Mouse (Mus musculus) gonadal fat pad, adult 2 months (tissue): Measurements from ENCODE around the gene Ttc3. TPM values are rescaled to one million over a fixed set of nuclear protein-coding genes. Genes with fewer than 3 reads are reported as not detected.
"Not testable (repeated sequence)": the region's sequence is repeated elsewhere in the genome, so short reads cannot be mapped to it uniquely, and the experiment has no call there.

Source experiments
- DNase-seq: peaks from one replicate; pipeline ENCODE4 v3.0.0-alpha.2; 2012; ENCODE audit warnings: low read depth
- polyA plus RNA-seq: library from polyadenylated mRNA; depleted of rRNA; stranded (reverse); fragments of >200 nt; gene quantifications from 2 replicates; pipeline ENCODE4 v1.2.3, GENCODE M21; 2012

Gene Ttc3
- polyA plus RNA-seq, 1 experiment: 48.6 TPM

DNA sequence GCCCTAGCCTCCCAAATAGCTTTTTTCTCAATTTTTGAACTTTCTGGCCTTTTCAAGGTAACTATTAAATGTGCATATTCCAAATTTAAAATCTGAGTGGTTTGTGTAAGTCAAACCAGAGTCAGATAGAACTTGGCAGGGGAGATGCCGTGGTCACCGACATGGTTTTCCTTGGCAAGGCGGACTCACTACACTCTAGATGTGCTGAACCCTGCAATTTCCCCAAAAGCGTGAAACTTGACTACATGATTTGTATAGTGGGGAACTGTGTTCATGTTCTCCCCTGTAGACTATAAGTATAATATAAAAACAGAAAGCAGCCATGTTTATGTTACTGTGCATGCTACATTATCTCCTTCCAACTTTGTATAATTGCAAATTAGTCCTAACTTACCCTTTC, 58.5 kb downstream of the Ttc3 start:
- DNase-seq: no peak

DNA sequence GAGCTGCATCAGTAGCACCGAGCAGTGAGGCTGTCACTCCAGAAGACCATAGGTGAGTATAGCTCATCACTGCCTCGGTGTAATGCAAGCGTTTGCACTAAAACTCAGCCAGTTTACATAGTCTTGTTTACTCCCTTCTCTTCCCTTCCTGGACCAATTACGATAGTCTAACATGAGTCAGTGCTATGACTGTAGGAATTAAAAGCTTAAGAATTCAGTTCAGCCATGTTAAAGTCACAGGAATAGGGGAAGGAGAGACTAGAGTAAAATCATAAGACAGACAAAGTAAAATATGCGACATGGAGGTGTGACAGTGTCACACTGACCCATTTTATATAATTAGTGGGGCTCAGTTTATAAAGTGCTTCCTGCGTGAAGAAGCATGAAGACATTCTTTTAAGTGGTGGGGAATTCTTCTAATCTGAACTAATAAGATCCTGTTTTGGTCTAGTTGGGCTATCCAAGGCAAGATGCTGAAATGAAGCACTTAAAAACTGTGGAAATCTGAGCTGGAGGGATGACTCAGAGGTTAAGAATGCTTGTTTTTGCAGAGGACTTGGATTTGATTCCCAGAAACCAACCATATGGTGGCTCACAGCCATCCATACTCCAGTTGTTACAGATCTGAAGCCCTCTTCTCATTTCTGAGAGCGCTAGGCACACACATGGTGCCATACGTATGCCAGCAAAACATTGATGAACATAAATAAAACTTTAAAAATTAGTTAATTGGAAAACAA, 65.2 kb downstream of the Ttc3 start:
- no peak for DNase-seq

DNA sequence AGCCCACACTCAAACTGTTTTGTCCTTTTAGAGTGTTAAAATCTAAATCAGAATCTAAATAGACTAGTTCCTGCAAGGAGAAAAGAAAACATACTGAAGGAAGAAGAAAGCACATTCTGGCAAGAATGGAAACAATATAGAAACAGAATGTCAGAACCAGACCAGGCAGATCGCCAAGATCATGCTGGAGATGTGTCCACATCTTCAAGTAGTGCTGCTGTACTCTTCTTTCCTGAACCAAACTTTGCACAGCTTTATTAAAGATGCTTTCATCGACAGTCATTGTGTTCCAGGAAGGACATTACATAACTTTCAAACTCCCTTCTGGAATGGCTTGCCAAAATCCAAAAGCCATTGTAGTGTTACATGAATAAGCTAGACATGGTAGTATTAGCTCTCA, 66.4 kb downstream of the Ttc3 start:
- DNase-seq: no peak

DNA sequence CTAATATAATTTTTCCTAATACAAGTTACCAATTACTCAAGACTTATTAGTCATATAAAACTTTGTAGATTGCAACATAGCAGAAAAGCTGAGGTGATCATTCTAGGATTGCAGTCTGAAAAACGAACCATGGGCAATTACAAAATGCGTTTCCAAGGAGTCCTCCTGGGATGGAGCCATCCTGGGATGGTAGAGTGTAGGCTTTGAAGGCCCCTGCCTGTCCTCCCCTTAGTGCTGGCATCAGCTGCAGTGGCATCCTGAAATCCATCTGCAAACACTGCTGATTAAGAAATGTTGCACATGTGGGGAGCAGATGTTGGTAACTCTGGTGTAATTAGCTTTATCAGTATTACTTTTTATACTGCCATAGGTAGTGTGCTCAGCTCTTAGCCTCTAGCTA, 70.9 kb downstream of the Ttc3 start:
- no peak for DNase-seq

- no peak for DNase-seq
Observed at GRCm38 (mm10) chr16:94449151-94449550, 78.7 kb downstream of the Ttc3 start.

GRCm38 (mm10) chr16:94449632-94450031, 79.2 kb downstream of the Ttc3 start:
- DNase-seq: peak; percentile 80

GRCm38 (mm10) chr16:94451545-94452488, 81.4 kb downstream of the Ttc3 start:
- no peak for DNase-seq

GRCm38 (mm10) chr16:94452768-94453167, 82.3 kb downstream of the Ttc3 start:
- no peak for DNase-seq

- no peak for DNase-seq
Observed at GRCm38 (mm10) chr16:94454146-94454545, 83.7 kb downstream of the Ttc3 start.

DNA sequence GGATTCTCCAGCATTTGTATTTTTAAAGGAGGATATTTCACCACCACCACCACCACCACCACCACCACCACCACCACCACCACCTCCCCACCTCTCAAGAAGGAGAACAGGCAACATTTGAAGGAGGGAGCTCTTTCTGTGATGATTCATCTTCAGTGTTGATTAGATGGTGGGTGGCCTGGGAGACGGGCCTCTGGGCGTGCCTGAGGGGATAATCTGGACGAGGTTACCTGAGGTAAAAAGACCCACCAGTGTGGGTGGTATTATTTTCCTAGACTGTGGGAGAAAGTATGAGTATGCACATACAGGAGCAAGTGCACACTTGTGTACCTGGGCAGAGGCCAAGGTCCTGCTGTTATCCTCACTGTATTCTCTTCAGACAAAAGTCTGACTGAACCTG, 93.6 kb downstream of the Ttc3 start:
- no peak for DNase-seq

DNA sequence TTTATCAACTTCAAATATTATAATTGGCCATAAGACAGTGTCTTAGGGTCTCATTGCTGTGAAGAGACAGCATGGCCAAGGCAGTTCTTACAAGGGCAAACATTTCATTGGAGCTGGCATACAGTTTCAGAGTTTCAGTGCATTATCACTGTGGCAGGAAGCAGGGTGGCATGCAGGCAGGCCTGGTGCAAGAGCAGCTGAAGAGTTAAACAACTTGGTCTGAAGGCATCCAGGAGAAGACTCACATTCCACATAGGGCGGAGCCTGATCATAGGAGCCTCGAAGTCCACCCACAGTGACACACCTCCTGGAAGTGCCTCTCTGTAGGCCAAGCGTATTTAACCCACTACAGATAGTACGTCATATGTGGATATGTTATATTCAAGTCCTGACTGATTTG, 95.5 kb downstream of the Ttc3 start:
- no peak for DNase-seq

DNA sequence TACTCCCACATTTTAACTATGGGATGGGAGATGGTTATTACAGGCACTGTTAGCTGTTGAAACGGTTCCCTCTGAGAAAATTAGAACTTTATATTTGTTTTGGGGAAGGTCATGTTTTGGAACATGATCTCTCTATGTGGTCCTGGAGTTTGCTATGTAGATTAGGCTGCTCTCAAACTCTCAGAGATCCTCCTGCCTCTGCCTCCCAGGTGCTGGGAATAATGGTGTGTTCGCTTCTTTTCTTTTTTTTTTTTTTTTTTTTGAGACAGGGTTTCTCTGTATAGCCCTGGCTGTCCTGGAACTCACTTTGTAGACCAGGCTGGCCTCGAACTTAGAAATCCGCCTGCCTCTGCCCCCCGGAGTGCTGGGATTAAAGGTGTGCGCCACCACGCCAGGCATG, 95.9 kb downstream of the Ttc3 start:
- not testable (repeated sequence) for DNase-seq

GRCm38 (mm10) chr16:94467337-94468055, 97.1 kb downstream of the Ttc3 start:
- peak; percentile 56 for DNase-seq

DNA sequence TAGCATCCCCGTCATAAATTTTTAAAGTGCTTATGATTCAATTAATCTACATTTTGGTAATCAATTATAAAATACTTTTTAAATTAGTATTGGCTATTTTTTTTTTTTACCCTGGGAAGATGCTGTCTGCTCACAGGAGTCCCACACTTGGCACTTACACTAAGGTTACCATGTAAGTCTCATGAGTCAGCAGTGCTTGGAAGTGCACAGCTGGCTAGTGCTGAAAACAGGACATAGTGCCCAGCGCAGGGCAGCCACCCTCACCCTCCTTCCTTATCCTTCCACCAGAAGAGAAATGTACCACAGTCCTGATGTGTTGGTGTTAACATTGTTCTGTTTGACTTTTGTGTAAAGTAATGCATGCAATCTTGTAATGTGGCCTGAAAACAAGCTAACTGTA, 98.0 kb downstream of the Ttc3 start:
- DNase-seq: no peak

- DNase-seq: no peak
Observed at GRCm38 (mm10) chr16:94472515-94472951, 102.1 kb downstream of the Ttc3 start.

DNA sequence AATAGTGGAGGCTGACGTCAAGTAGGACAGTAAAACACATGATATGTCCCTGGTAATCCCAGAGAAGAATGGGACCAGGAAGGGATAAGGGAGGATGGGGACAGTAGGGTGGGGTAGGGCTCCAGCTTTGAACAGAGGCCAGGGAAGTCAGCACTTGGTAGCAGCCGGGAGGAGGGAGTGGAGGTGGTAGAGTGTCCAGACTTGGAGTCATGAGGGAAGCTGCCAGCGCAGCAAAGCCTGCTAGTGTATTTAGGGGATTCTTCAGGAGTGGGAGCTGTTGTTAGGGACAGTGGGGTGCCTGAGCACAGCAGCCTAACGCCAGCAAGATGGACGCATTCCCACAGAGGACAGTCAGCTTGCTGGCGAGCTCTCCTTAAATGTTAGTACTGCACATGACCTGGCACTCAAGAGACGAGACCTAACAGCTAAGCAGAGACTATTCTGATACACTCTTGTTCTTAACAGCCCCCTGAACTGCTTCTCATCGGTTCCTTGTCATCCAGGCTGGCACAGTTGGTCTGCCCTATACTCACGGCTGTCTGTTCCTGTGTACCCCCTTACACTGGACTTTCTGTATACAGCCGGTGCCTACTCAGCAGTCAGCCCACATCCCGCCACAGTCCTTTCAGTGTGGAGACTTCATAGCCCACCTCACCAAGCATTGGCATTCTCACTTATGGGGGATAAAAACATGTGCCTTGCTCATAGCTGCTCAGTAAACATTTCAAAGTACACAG, 102.8 kb downstream of the Ttc3 start:
- no peak for DNase-seq

- DNase-seq: no peak
Observed at GRCm38 (mm10) chr16:94484752-94485535, 114.5 kb downstream of the Ttc3 start.

GRCm38 (mm10) chr16:94487341-94487740, 116.9 kb downstream of the Ttc3 start:
- no peak for DNase-seq

DNA sequence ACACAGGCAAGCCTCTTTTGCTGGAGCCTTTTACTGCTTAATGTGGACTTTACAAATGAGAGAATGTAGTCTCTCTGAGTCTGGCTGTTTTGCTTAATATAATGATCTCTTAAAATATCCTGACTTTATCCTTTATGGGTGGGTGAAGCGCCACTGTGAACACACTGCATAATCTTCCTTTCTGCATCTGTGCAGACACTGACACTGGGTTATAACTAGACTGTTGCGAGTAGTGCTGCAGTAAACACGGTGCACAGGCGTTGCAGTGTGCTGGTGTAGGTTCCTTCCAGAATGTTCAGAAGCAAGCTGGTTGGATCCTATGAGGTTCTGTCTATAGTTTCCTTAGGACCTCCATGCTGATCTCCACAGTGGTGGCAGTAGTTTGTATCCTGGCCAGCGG, 118.9 kb downstream of the Ttc3 start:
- DNase-seq: no peak

- DNase-seq: not testable (repeated sequence)
Observed at GRCm38 (mm10) chr16:94497176-94497575, 126.8 kb downstream of the Ttc3 start.

DNA sequence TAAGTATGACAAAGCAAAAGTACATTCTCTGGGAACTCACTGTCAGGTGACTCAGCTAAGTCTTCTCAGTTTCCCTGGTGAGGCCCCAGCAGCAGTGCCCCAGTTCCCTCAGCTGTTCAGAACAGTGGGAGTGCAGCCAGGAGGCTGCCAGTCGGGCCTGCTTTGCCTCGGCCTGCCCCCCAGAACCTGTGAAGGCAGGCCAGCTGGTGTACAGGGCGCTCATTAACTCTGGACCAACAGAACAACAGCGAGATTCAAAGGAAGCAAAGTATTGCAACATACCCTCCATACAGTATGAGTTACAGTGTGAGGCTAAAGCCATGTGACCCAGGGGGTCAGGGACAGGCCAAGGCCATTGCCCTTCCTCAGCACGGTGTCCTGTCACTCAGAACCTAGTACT, 127.5 kb downstream of the Ttc3 start:
- no peak for DNase-seq
